Mouse (Mus musculus) ES-E14 (cell line): ENCODE data around the gene Hspa2.

ENCODE experiments used
- HCFC1 ChIP-seq: IDR thresholded peaks from 2 replicates; pipeline ENCODE4 v1.6.1; 2012; ENCODE audit warnings: low read length, inconsistent platforms, borderline replicate concordance; ENCODE audit not compliant: insufficient read depth
- MAFK ChIP-seq: IDR thresholded peaks from 2 replicates; pipeline ENCODE4 v1.6.1; 2014; ENCODE audit warnings: mild to moderate bottlenecking, low read depth, low read length, inconsistent platforms; ENCODE audit not compliant: insufficient read depth
- ZC3H11A ChIP-seq: IDR thresholded peaks from 2 replicates; pipeline ENCODE4 v1.6.1; 2012; ENCODE audit warnings: low read depth, mild to moderate bottlenecking, inconsistent platforms, low read length, borderline replicate concordance
- ZNF384 ChIP-seq: IDR thresholded peaks from 2 replicates; pipeline ENCODE4 v1.6.1; 2012; ENCODE audit warnings: low read depth, low read length, inconsistent platforms

GRCm38 (mm10) chr12:76434111-76434510, 30.1 kb downstream of the Hspa2 start:
- TF ChIP-seq MAFK (no peak), ZNF384 (no peak), HCFC1 (no peak), ZC3H11A (no peak)
